Mouse (Mus musculus) Patski (cell line): ENCODE data around the gene Nsf. TPM values are rescaled to one million over a fixed set of nuclear protein-coding genes. Genes with fewer than 3 reads are reported as not detected.
"Not testable (repeated sequence)": the region's sequence is repeated elsewhere in the genome, so short reads cannot be mapped to it uniquely, and the experiment has no call there.

Experiments used
- ATAC-seq: fragments of 100-300 bp; one replicate; pipeline ENCODE4 v1.8.0; 2021
- CTCF ChIA-PET: fragments of 350-600 bp; sonication (Branson Sonifier 250); formaldehyde crosslinking; loops from one replicate; lab custom pipeline; 2022; ENCODE audit warnings: inconsistent platforms; lab: Charles Lee
- POLR2A ChIA-PET: fragments of 350-600 bp; sonication (Branson Sonifier 250); formaldehyde crosslinking; loops from one replicate; lab custom pipeline; 2022; ENCODE audit warnings: antibody characterized with exemption, inconsistent platforms; lab: Charles Lee
- DNase-seq: peaks from one replicate; pipeline ENCODE4 v3.0.0-alpha.2; 2011; ENCODE audit warnings: low read depth, low spot score
- H3K27me3 ChIP-seq: fragments of 371-371 bp; one replicate; pipeline ENCODE4 v1.5.1; 2021
- CTCF ChIP-seq: fragments of 100-300 bp; IDR thresholded peaks from one replicate; pipeline ENCODE4 v1.5.1; 2021
- in situ Hi-C: fragments of 300-500 bp; cut with MboI; formaldehyde crosslinking; loops from 3 replicates; pipeline ENCODE4 v1.11.1; 2018; ENCODE audit warnings: low pct_unique_long_range_greater_than_20kb, mixed read lengths
- polyA plus RNA-seq: library from polyadenylated mRNA; unstranded; gene quantifications from one replicate; pipeline ENCODE4 v1.2.3, GENCODE M21; 2021

Nsf gene
- polyA plus RNA-seq, result 26.3 TPM

DNA sequence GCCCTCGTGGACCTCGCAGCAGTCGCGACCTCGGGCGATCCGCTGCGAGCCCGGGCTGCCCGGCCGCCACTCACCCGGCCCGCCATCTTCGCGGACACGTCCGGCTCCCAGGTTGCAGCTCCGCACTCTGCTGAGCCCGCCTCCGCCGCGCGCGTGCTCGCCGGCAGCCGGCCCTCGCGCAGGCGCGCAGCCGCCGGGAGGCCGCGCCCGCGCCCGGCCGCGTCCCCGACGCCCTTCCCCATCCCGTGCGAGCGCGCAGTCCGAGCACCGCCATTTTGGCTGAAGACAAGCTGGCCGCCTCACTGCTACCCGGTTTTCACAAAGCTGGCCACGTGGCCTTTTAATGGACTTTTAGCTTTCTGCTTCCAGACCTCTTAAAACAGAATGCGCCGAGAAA lies at the start of gene Nsf:
Gene Nsf (minus strand): TSS at position 161 of the 397 bp plus-strand sequence.
- in situ Hi-C loops, result no loop called here
- ATAC-seq, result peak; percentile 93
- no peak for TF ChIP-seq CTCF
- ChIA-PET POLR2A (no interaction called here), CTCF (interaction anchor here (0.6 to 0.8 kb wide), 2 partner anchors 28 to 510 kb away, joined by 3 read pairs; no protein-coding TSS in a partner anchor)
- H3K27me3 ChIP-seq, result no peaks in the 10 kb centered on the region
- no peak for DNase-seq

DNA sequence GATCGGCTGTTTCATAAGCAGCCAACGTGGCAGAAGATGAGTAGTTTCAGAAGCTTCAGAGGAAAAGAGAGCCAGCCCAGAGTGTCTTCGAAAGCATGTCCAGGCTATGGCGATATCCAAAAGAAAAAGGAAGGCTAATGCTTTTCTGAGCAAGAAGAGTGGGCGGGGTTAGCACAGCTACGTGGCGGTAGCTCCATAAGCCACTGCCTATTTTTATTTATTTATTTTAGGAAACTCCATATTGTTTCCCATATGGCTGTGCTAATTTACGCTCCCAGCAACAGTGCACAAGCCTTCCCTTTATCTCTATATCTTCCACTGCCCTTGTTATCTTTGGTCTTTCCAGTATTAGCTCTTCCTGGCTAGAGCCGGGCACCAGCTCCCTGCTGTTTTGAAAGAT lies 49.5 kb upstream of the Nsf start:
- CTCF ChIA-PET, result no interaction called here
- DNase-seq (no peak), ATAC-seq (no peak)
- TF ChIP-seq CTCF, result no peak
- peaks cover 4% of the 10 kb centered on the region for H3K27me3 ChIP-seq
- in situ Hi-C loops, result no loop called here
- POLR2A ChIA-PET, result no interaction called here

GRCm38 (mm10) chr11:104002191-104002590 lies 48.3 kb upstream of the Nsf start:
- H3K27me3 ChIP-seq, result peaks cover 4% of the 10 kb centered on the region
- in situ Hi-C loops, result no loop called here
- ATAC-seq, result no peak
- ChIA-PET CTCF (interaction anchor here (2.4 kb wide), 1 partner anchor 169 kb away, joined by 8 read pairs; no protein-coding TSS in a partner anchor), POLR2A (no interaction called here)
- no peak for DNase-seq
- TF ChIP-seq CTCF, result no peak

- ATAC-seq (no peak), DNase-seq (no peak)
- in situ Hi-C loops, result no loop called here
- ChIA-PET POLR2A (no interaction called here), CTCF (interaction anchor here (0.9 to 2.4 kb wide), 2 partner anchors 13 to 170 kb away, joined by 3 to 8 read pairs; no protein-coding TSS in a partner anchor)
- TF ChIP-seq CTCF, result no peak
- peaks cover 2% of the 10 kb centered on the region for H3K27me3 ChIP-seq
Observed at GRCm38 (mm10) chr11:104001395-104001955, 47.6 kb upstream of the Nsf start.

GRCm38 (mm10) chr11:104000667-104001394 lies 47.0 kb upstream of the Nsf start:
- DNase-seq (no peak), ATAC-seq (no peak)
- TF ChIP-seq CTCF, result no peak
- in situ Hi-C loops, result no loop called here
- CTCF ChIA-PET, result interaction anchor here (0.9 to 2.4 kb wide), 2 partner anchors 13 to 171 kb away, joined by 3 to 8 read pairs; no protein-coding TSS in a partner anchor
- POLR2A ChIA-PET, result no interaction called here
- no peaks in the 10 kb centered on the region for H3K27me3 ChIP-seq

DNA sequence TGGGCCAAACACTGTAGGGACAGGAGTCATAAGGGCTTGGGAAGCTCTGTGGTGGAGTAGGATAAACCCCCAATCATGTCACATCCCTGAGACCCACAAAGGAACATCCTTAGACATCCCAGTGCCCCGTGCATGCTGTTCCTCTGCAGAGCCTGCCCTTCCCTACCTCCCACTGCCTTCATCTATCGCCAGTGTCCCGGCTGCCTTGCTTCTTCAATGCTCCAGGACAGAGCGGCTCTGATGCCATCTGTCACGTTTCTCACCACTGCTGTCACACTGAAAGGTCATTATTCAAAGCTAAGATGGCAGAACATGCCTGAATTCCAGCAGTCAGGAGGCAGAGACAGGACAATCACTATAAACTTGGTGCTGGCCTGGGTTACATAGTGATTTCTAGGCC lies 44.9 kb upstream of the Nsf start:
- ChIA-PET POLR2A (no interaction called here), CTCF (interaction anchor here (4.1 kb wide), 1 partner anchor 12 kb away, joined by 24 read pairs; no protein-coding TSS in a partner anchor)
- ATAC-seq (no peak), DNase-seq (no peak)
- H3K27me3 ChIP-seq, result no peaks in the 10 kb centered on the region
- in situ Hi-C loops, result loop anchor here (25.0 kb wide), 1 partner anchor 464 kb away; the partner anchor contains the start of gene Kansl1
- no peak for TF ChIP-seq CTCF

- no peaks in the 10 kb centered on the region for H3K27me3 ChIP-seq
- ATAC-seq (peak; percentile 17), DNase-seq (no peak)
- CTCF ChIA-PET, result interaction anchor here (0.6 to 4.1 kb wide), 10 partner anchors 11 to 197 kb away, joined by 3 to 24 read pairs (median 3); no protein-coding TSS in a partner anchor
- POLR2A ChIA-PET, result no interaction called here
- in situ Hi-C loops, result loop anchor here (25.0 kb wide), 1 partner anchor 465 kb away; the partner anchor contains the start of gene Kansl1
- TF ChIP-seq CTCF, result peak; percentile 86
Observed at GRCm38 (mm10) chr11:103997385-103997784, 43.5 kb upstream of the Nsf start.

GRCm38 (mm10) chr11:103992638-103993037 lies 38.8 kb upstream of the Nsf start:
- ChIA-PET POLR2A (no interaction called here), CTCF (no interaction called here)
- TF ChIP-seq CTCF, result no peak
- DNase-seq (no peak), ATAC-seq (no peak)
- no peaks in the 10 kb centered on the region for H3K27me3 ChIP-seq
- in situ Hi-C loops, result loop anchor here (5.0 to 25.0 kb wide), 2 partner anchors 180 to 470 kb away; partner anchors contain the start of gene Kansl1

DNA sequence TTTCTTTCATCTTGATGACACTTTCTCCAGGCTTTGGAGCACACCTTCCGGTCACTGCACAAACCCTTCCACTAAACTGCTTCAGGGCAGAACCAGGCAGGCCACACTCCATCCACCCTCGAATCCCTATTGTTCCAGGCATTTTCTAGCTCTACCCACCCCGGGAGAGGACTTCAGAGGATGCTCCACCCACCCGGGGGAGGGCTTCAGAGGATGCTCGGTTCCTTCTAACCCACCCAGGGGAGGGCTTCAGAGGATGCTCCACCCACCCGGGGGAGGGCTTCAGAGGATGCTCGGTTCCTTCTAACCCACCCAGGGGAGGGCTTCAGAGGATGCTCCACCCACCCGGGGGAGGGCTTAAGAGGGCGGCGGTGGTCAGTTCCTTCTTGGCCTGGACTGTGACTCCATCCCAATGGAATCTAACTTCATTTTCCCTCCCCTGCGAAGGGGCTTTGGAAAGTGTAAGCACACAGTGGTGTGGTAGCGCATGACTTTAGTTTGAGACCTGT lies 36.2 kb upstream of the Nsf start:
- POLR2A ChIA-PET, DNase-seq, ATAC-seq, H3K27me3 ChIP-seq: not testable (repeated sequence)
- CTCF ChIA-PET, result interaction anchor here (1.2 kb wide), 1 partner anchor 10 kb away, joined by 3 read pairs; no protein-coding TSS in a partner anchor
- in situ Hi-C loops, result loop anchor here (5.0 to 25.0 kb wide), 2 partner anchors 182 to 472 kb away; partner anchors contain the start of gene Kansl1

DNA sequence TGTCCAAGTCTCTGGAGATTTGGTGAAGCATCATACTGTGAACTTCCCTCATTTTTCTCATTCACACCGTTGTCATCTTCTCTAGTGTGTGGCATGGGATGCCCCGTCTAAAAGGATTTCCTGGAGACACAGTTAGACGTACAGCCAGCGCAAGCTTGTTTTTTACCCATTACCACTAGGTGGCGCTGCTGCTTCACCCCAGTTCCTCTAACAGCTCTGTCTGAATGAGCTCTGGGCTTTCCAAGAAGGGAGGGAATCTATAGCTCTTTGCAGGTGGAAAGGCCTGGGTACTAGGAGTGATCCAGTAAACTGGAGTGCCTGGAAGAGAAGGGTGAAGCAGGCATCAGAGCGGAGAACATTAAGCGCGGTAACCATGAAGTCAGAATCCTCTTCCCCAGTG lies 33.6 kb upstream of the Nsf start:
- ChIA-PET CTCF (interaction anchor here (1.2 to 2.3 kb wide), 7 partner anchors 10 to 184 kb away, joined by 3 to 24 read pairs (median 8); no protein-coding TSS in a partner anchor), POLR2A (interaction anchor here (0.5 to 0.6 kb wide), 2 partner anchors 468 to 814 kb away, joined by 3 to 4 read pairs; no protein-coding TSS in a partner anchor)
- no peak for DNase-seq
- in situ Hi-C loops, result loop anchor here (25.0 kb wide), 1 partner anchor 475 kb away; the partner anchor contains the start of gene Kansl1
- no peaks in the 10 kb centered on the region for H3K27me3 ChIP-seq
- peak; percentile 84 for TF ChIP-seq CTCF
- ATAC-seq, result peak; percentile 23
